ENCODE assay signal across 14 mouse cellular contexts in the genomic region with DNA sequence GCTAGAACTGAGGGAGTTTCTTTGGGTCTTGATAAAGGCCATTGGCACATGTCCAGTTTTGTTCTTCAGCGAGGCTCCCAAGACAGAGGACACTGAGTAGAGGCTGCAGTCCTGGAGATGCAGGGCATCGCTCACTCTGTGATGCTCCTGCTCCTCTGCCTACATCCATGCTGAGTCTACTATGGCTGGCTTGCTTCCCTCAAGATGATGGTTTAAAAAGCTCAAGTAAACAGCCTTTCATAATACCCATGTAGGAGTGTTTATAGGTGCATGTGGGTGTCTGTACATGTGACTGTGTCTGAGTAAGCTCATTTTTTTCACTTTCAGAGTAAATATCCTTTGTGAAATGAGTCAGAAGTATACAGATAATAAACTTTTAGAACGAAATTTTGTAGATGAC. TPM values are rescaled to one million over a fixed set of nuclear protein-coding genes. Genes with fewer than 3 reads are reported as not detected.
"Had no signal": no experiment of that assay in that cellular context is flagged by ENCODE, and none has a peak within 500 bp of the region (broad histone marks: within the 10 kb centered on the region; RNA-seq: fewer than 3 reads in every experiment).

No protein-coding gene starts in this region.

RNA-seq across cellular contexts. Expression of gene Gm49721, which starts 3.7 kb away (rescaled TPM):
- polyA plus RNA-seq: embryonic facial prominence, embryonic 13.5 days; embryonic facial prominence, embryonic 15.5 days; erythroblast, embryonic 14.5 days; forebrain, embryonic 10.5 days; forebrain, embryonic 14.5 days; heart, adult 2 months had no signal

RNA-seq across cellular contexts. Expression of gene Gm1604a, which starts 50.4 kb away (rescaled TPM):
- polyA plus RNA-seq: embryonic facial prominence, embryonic 10.5 days; embryonic facial prominence, embryonic 11.5 days; embryonic facial prominence, embryonic 12.5 days; embryonic facial prominence, embryonic 13.5 days; embryonic facial prominence, embryonic 14.5 days; embryonic facial prominence, embryonic 15.5 days; erythroblast, embryonic 14.5 days; forebrain, embryonic 10.5 days; forebrain, embryonic 11.5 days; forebrain, embryonic 12.5 days; forebrain, embryonic 14.5 days; forebrain, embryonic 15.5 days; gonadal fat pad, adult 2 months; heart, adult 2 months had no signal
